Mouse (Mus musculus): ENCODE data around the gene Arxes2.

- TF ChIP-seq MYOG (IDR thresholded peaks at IDR 0.05; ENCODE audit: control insufficient read depth, extremely low read depth, insufficient read length) (no peak), CTCF (IDR thresholded peaks at IDR 0.05; ENCODE audit: control insufficient read depth, insufficient read depth, insufficient read length) (no peak)
These were observed 8.9 kb upstream of the Arxes2 start for GRCm38 (mm10) chrX:135984539-135985260.

Measured in C2C12 (cell line).